Mouse (Mus musculus) liver, embryonic 13.5 days (tissue): ENCODE measurements around the gene 3300002I08Rik. TPM values are rescaled to one million over a fixed set of nuclear protein-coding genes. Genes with fewer than 3 reads are reported as not detected.
"Not testable (repeated sequence)": the region's sequence is repeated elsewhere in the genome, so short reads cannot be mapped to it uniquely, and the experiment has no call there.

Experiments used
- ATAC-seq: fragments of 200-750 bp; cut with Nextera tagmentation; 2 replicates; pipeline ENCODE4 v1.8.0; 2017; ENCODE audit warnings: low read depth, mild to moderate bottlenecking, moderate number of reproducible peaks, moderate library complexity
- DNase-seq: peaks from one replicate; pipeline ENCODE4 v3.0.0; 2022
- H3K27ac ChIP-seq: fragments of 300-500 bp; sonication (generic); 2 replicates; pipeline ENCODE4 v1.5.1; 2015; ENCODE audit warnings: moderate library complexity, mild to moderate bottlenecking, inconsistent platforms
- H3K27me3 ChIP-seq: fragments of 300-500 bp; sonication (generic); 2 replicates; pipeline ENCODE4 v1.6.1; 2015; ENCODE audit warnings: mild to moderate bottlenecking, inconsistent platforms
- H3K36me3 ChIP-seq: fragments of 300-500 bp; sonication (generic); 2 replicates; pipeline ENCODE4 v1.6.1; 2015; ENCODE audit warnings: mild to moderate bottlenecking, inconsistent platforms
- H3K4me1 ChIP-seq: fragments of 300-500 bp; sonication (generic); replicated peaks from 2 replicates; pipeline ENCODE4 v1.6.1; 2015; ENCODE audit warnings: inconsistent platforms
- H3K4me2 ChIP-seq: fragments of 300-500 bp; sonication (generic); 2 replicates; pipeline ENCODE4 v1.6.1; 2015; ENCODE audit warnings: inconsistent platforms, mild to moderate bottlenecking, moderate library complexity
- H3K4me3 ChIP-seq: fragments of 300-500 bp; sonication (generic); replicated peaks from 2 replicates; pipeline ENCODE4 v1.5.1; 2015; ENCODE audit warnings: mild to moderate bottlenecking, inconsistent platforms
- H3K9ac ChIP-seq: fragments of 300-500 bp; sonication (generic); 2 replicates; pipeline ENCODE4 v1.6.1; 2015; ENCODE audit warnings: mild to moderate bottlenecking, inconsistent platforms
- H3K9me3 ChIP-seq: fragments of 300-500 bp; sonication (generic); replicated peaks from 2 replicates; pipeline ENCODE4 v1.6.1; 2016; ENCODE audit warnings: inconsistent platforms
- WGBS: fragments of 180-500 bp; shearing (Covaris S2); methylation state at CpG from one replicate; pipeline ENCODE4 v1.1.7; 2015; ENCODE audit not compliant: insufficient replicate concordance; 5-methylcytosine and 5-hydroxymethylcytosine counted together
- polyA plus RNA-seq: library from polyadenylated mRNA; unstranded; fragments of >200 nt; fragmentation: Nextera tagmentation; extraction: Ambion mirVana; gene quantifications from 2 replicates; pipeline ENCODE4 v1.2.1, GENCODE M21; 2015

The 3300002I08Rik gene
- 0.98 and 1.3 TPM in 2 replicates for polyA plus RNA-seq

GRCm38 (mm10) chr2:150362113-150362877 lies at the start of gene 3300002I08Rik:
Gene 3300002I08Rik (minus strand): TSS chr2:150362765.
- WGBS, result 7% methylated on average over 17 of the region's 17 CpGs
- H3K36me3 ChIP-seq, result not testable (repeated sequence)

GRCm38 (mm10) chr2:150412146-150412545 lies 49.6 kb upstream of the 3300002I08Rik start:
- not testable (repeated sequence) for H3K4me1 ChIP-seq, H3K9ac ChIP-seq, H3K27me3 ChIP-seq, H3K27ac ChIP-seq, DNase-seq, ATAC-seq, H3K9me3 ChIP-seq, H3K4me2 ChIP-seq, H3K4me3 ChIP-seq
- WGBS, result 73% methylated on average over 17 of the region's 17 CpGs
- peaks cover 11% of the 10 kb centered on the region; the same call in 1 of the 2 replicates for H3K36me3 ChIP-seq

More at GRCm38 (mm10) chr2:150362113-150362877, at the start of gene 3300002I08Rik:
- not testable (repeated sequence) for H3K4me1 ChIP-seq, H3K27me3 ChIP-seq, H3K9me3 ChIP-seq, H3K27ac ChIP-seq
- ATAC-seq, result peak; percentile 99
- peak within 1 kb of the TSS; percentile 58 for H3K4me2 ChIP-seq
- peak; percentile 58 for DNase-seq
- H3K9ac ChIP-seq, result peak within 1 kb of the TSS; percentile 64
- peak within 1 kb of the TSS; percentile 63 for H3K4me3 ChIP-seq

- DNase-seq (no peak), ATAC-seq (no peak)
- Histone ChIP-seq H3K27ac (no peak overlapping the region), H3K4me2 (no peak overlapping the region), H3K36me3 (no peaks in the 10 kb centered on the region), H3K4me1 (no peaks in the 10 kb centered on the region), H3K4me3 (no peak overlapping the region), H3K9me3 (0 out of 2 replicates have a peak, but pooled peaks cover 3% of the 10 kb centered on the region), H3K9ac (no peak overlapping the region), H3K27me3 (no peaks in the 10 kb centered on the region)
- WGBS, result 51% methylated on average over 1 of the region's 1 CpGs
Observed at GRCm38 (mm10) chr2:150390198-150390597, 27.6 kb upstream of the 3300002I08Rik start.

- H3K27ac ChIP-seq, H3K9me3 ChIP-seq, H3K4me1 ChIP-seq, H3K9ac ChIP-seq, ATAC-seq, H3K36me3 ChIP-seq, DNase-seq, H3K4me3 ChIP-seq, H3K4me2 ChIP-seq, H3K27me3 ChIP-seq: not testable (repeated sequence)
- WGBS, result 85% methylated on average over 19 of the region's 19 CpGs
Observed at GRCm38 (mm10) chr2:150385553-150386106, 23.1 kb upstream of the 3300002I08Rik start.

- no peak overlapping the region for H3K27ac ChIP-seq
- WGBS, result 10% methylated on average over 4 of the region's 4 CpGs
- H3K9me3 ChIP-seq, result no peaks in the 10 kb centered on the region
- peak overlapping the region; percentile 63 for H3K4me3 ChIP-seq
- H3K36me3 ChIP-seq, result no peaks in the 10 kb centered on the region
- peak overlapping the region; percentile 58 for H3K4me2 ChIP-seq
- DNase-seq (no peak), ATAC-seq (peak; percentile 48; the same call in 1 of the 2 replicates)
- no peaks in the 10 kb centered on the region for H3K27me3 ChIP-seq
- peak overlapping the region; percentile 64 for H3K9ac ChIP-seq
- H3K4me1 ChIP-seq, result peaks cover 3% of the 10 kb centered on the region; the same call in 1 of the 2 replicates
Observed at GRCm38 (mm10) chr2:150362878-150363229, 289 bp upstream of the 3300002I08Rik start.

GRCm38 (mm10) chr2:150357136-150357535 lies 5.4 kb downstream of the 3300002I08Rik start:
- H3K36me3 ChIP-seq, H3K4me3 ChIP-seq, H3K4me2 ChIP-seq, H3K27me3 ChIP-seq, H3K9ac ChIP-seq, H3K9me3 ChIP-seq, H3K4me1 ChIP-seq, H3K27ac ChIP-seq, ATAC-seq, DNase-seq: not testable (repeated sequence)

- Histone ChIP-seq H3K4me2 (no peak within 1 kb of the TSS), H3K9ac (no peak within 1 kb of the TSS), H3K27ac (no peak within 1 kb of the TSS), H3K36me3 (peaks cover 40% of the 10 kb centered on the region), H3K9me3 (no peaks in the 10 kb centered on the region), H3K4me1 (no peaks in the 10 kb centered on the region), H3K4me3 (no peak within 1 kb of the TSS), H3K27me3 (no peaks in the 10 kb centered on the region)
- WGBS, result 74% methylated on average over 5 of the region's 5 CpGs
- DNase-seq, result no peak
- ATAC-seq, result no peak
Observed at GRCm38 (mm10) chr2:150323402-150323801, 39.2 kb downstream of the 3300002I08Rik start, which contains the start of gene Gm10130. Gene Gm10130 (plus strand): TSS chr2:150323702.

GRCm38 (mm10) chr2:150318973-150319372 lies 43.6 kb downstream of the 3300002I08Rik start:
- Histone ChIP-seq H3K4me3 (no peak overlapping the region), H3K4me2 (no peak overlapping the region), H3K36me3 (peaks cover 36% of the 10 kb centered on the region), H3K27me3 (no peaks in the 10 kb centered on the region), H3K9ac (no peak overlapping the region), H3K27ac (no peak overlapping the region), H3K9me3 (no peaks in the 10 kb centered on the region), H3K4me1 (no peaks in the 10 kb centered on the region)
- DNase-seq (no peak), ATAC-seq (no peak)
- 72% methylated on average over 1 of the region's 1 CpGs for WGBS

GRCm38 (mm10) chr2:150316140-150316539 lies 46.4 kb downstream of the 3300002I08Rik start:
- no peak overlapping the region for H3K4me3 ChIP-seq
- DNase-seq (no peak), ATAC-seq (no peak)
- H3K36me3 ChIP-seq, result peaks cover 24% of the 10 kb centered on the region
- H3K9ac ChIP-seq, result no peak overlapping the region
- no peak overlapping the region for H3K27ac ChIP-seq
- H3K9me3 ChIP-seq, result no peaks in the 10 kb centered on the region
- H3K4me1 ChIP-seq, result no peaks in the 10 kb centered on the region
- H3K4me2 ChIP-seq, result no peak overlapping the region
- no peaks in the 10 kb centered on the region for H3K27me3 ChIP-seq

GRCm38 (mm10) chr2:150310952-150311884 lies 51.3 kb downstream of the 3300002I08Rik start:
- DNase-seq, result peak; percentile 80

GRCm38 (mm10) chr2:150307183-150307773 lies 55.3 kb downstream of the 3300002I08Rik start:
- DNase-seq, result no peak
- Histone ChIP-seq H3K9ac (no peak overlapping the region), H3K27ac (no peak overlapping the region), H3K4me2 (no peak overlapping the region), H3K36me3 (no peaks in the 10 kb centered on the region), H3K4me3 (no peak overlapping the region), H3K27me3 (no peaks in the 10 kb centered on the region), H3K9me3 (no peaks in the 10 kb centered on the region), H3K4me1 (0 out of 2 replicates have a peak, but pooled peaks cover 5% of the 10 kb centered on the region)
- no peak for ATAC-seq
- WGBS, result 54% methylated on average over 10 of the region's 10 CpGs

More at GRCm38 (mm10) chr2:150310952-150311884, 51.3 kb downstream of the 3300002I08Rik start:
- H3K36me3 ChIP-seq, H3K27me3 ChIP-seq, H3K9me3 ChIP-seq, H3K4me1 ChIP-seq: not testable (repeated sequence)
- H3K4me2 ChIP-seq, result peak overlapping the region; percentile 69
- H3K9ac ChIP-seq, result peak overlapping the region; percentile 71
- H3K27ac ChIP-seq, result peak overlapping the region; percentile 32; the same call in 1 of the 2 replicates
- ATAC-seq, result peak; percentile 98
- peak overlapping the region; percentile 66 for H3K4me3 ChIP-seq
- 5% methylated on average over 19 of the region's 19 CpGs for WGBS
